Mouse (Mus musculus) gastrocnemius, postnatal 10 days (tissue): ENCODE data around the gene Bri3bp. TPM values are rescaled to one million over a fixed set of nuclear protein-coding genes. Genes with fewer than 3 reads are reported as not detected.
"Not testable (repeated sequence)": the region's sequence is repeated elsewhere in the genome, so short reads cannot be mapped to it uniquely, and the experiment has no call there.

ENCODE experiments used
- DNase-seq: peaks from one replicate; pipeline ENCODE4 v3.0.0; 2021; ENCODE audit warnings: mixed read lengths
- total RNA-seq, 2 experiments: library from RNA; stranded (reverse); gene quantifications; 2 replicates each; pipeline ENCODE4 v1.2.3; 2021

Bri3bp gene
- total RNA-seq, 2 experiments from 2014 or later: 7.6 to 8.0 TPM

DNA sequence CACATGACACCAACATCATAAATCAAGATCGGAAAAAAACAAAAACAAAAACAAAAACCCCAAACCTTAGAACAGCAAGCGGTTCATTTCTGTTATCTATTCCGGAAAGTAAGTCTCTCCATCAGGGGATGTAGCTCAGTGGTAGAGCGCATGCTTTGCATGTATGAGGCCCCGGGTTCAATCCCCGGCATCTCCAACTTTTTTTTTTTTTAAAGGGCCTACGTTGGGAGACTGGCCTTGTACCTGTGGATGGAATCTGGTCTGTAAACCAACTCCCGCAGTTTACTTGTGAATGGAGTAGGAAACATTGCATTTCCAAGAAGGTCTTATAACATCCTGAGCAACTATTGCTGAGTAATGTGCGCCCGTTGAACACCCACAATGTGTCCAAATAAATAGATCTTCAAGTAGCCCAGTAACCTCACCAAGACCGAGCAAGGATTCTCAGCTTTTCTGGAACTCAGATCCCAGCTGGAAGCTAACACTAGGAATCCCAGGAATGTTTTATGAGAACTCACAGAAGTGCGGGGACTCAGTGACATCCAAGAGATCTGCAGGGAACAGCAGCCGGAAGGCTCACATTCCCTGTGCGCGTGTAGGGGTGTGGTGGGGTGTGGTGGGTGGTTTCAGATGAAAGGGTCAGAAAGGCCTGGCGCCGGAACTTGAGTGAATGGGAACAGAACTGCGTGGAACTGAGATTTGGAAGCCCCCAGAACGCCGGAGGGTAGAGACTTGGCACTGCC lies 31.8 kb upstream of the Bri3bp start:
- DNase-seq: peak; percentile 30

DNA sequence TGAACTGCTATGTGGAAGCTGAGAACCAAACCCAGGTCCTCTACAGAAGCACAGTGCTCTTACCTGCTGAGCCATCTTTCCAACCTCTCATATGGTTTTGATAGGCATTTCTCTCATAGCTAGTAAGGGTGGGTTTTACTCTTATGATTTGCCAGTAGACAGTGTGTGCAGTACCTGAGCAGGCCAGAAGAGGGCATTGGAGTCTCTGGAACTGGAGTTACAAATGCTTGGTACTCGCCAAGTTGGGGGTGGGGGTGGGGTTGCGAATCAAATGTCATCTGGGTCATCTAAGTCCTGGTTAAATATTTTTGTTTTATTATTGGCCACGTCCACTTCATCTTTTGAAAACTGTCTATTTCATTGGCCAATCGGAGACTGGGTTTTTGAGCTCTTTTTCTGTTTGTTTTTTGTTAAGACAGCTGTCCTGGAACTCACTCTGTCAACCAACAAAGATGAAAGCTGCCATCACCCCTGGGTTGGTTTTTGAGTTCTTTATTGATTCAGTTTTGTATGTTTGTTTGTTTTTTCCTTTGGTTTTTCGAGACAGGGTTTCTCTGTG lies 29.3 kb upstream of the Bri3bp start:
- peak; percentile 69 for DNase-seq

DNA sequence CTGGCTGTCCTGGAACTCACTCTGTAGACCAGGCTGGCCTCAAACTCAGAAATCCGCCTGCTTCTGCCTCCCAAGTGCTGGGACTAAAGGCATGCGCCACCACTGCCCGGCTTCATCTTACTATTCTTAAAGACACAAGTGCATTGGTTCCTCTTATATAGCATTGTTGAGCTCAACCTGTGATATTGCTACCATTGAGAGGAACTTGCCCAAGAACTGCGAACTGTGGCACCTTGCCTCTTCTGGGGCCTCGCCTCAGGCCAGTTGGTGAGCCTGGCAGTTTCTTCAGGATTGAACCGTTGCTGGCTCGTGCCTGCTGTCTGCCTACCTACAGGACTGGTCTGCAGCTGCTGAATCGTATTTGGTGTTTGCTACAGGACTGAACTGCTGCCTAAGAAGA lies 28.8 kb upstream of the Bri3bp start:
- DNase-seq: not testable (repeated sequence)

- DNase-seq: no peak
Measured at GRCm38 (mm10) chr5:125413763-125414162, 27.6 kb upstream of the Bri3bp start.

GRCm38 (mm10) chr5:125416183-125416582 lies 25.2 kb upstream of the Bri3bp start:
- no peak for DNase-seq

- DNase-seq: no peak
Measured at GRCm38 (mm10) chr5:125418636-125419035, 22.7 kb upstream of the Bri3bp start.

DNA sequence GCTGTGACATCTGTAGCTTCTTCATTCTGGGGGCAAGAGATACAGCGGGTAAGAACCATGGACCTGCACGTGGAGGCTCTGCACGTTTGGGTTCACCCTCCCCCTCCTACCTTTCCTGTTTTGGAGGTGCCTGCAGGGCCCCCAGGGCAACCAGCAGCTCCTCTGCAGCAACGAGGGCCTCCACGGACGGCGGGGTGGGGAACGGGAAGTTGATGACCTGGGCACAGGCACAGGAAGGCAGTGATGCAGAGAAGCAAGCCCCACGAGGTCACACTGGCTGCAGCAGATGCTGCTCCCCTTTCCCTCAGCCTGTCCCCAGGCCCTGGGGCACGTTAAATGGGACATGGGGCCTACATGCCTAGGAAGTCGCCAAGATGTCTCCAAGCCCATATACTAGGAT lies 22.2 kb upstream of the Bri3bp start:
- DNase-seq: no peak

GRCm38 (mm10) chr5:125425698-125426276 lies 15.6 kb upstream of the Bri3bp start:
- DNase-seq: no peak

GRCm38 (mm10) chr5:125426343-125426742 lies 15.0 kb upstream of the Bri3bp start:
- DNase-seq: no peak

DNA sequence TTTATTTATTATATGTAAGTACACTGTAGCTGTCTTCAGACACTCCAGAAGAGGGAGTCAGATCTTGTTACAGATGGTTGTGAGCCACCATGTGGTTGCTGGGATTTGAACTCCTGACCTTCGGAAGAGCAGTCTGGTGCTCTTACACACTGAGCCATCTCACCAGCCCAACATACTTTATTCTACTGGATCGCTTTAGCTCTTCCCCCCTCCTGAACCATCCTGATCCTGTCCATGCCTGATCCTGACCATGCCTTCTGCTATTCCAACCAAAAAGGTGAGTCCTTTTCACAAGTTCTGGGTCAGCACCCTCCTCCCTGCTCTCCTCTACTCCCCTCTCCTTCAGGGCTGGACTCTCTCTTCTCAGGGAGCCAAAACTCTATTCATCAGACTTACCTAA lies 9.0 kb upstream of the Bri3bp start:
- DNase-seq: not testable (repeated sequence)

GRCm38 (mm10) chr5:125433793-125434337 lies 7.5 kb upstream of the Bri3bp start, which contains the start of gene Dhx37:
Gene Dhx37 (minus strand): TSS chr5:125434121.
- DNase-seq: peak; percentile 94

- DNase-seq: not testable (repeated sequence)
Measured at GRCm38 (mm10) chr5:125434347-125434746, 7.0 kb upstream of the Bri3bp start.

DNA sequence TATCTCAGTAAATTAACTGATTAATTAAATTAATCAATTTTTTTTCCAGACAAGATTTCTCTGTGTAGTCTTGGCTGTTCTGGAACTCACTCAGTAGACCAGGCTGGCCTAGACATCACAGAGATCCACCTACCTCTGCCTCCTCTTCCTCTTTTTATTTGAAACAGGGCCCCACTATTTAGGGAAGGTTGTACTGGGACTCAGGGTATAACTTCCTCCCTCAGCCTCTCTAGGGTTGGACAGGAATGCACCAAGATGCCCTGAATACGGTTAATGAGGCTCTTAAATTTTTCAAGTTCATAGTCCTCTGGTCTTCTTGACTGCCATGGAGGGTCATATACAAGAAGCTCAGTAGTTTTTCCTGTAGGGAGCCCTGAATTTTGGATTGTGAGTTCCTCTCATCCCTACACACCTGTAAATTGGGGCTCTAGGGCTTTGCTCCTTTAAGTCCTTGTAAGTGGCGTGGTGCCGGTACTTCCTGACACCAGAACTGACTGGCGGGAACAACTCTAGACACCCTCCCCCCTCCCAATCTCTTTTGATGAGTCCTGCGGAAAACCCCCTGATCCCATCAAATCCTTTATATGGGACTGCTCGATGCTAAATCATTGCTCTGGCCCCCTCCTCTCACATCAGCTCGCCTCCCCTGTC lies 660 bp upstream of the Bri3bp start:
- no peak for DNase-seq

DNA sequence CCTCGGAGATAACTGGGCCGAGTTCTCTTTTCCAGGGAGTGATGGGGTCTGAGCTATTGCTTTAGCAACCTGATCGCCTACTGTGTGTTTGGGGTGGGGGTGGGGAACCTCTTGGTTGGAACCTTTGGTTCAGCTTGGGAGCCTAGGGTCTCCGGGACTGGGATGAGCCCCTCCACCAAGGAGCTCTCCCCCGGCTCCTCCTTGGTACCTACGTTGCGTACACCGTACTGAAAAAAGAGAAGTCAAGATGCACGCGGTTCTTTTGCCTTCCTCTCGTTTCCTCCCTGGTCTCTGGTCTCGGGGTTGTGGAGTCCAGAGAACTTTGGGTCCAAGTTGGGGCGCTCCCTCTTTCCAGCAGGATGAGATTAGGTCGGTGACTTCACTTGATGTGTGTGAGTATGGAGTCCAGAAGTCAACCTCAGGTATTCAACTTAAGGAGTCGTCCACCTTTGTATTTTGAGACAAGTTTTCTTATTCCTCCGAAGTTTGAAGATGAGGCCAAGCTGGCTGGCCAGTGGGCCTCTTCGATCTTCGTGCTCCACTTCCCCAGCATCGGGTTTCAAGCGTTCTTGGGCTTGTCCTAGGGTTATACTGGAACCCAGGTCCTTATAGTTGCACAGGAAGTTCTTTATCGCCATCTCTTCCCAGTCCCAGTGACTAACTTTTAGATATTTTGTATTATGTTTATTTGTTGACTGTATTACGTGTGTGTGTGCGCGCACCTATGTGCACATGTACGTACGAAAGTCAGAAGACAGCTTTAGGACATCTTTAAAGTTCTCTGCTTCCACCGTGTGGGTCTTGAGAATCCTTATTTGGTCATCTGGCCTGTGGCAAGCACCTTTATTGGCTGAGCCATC lies 998 bp downstream of the Bri3bp start:
- no peak for DNase-seq

GRCm38 (mm10) chr5:125443335-125443734 lies 2.0 kb downstream of the Bri3bp start:
- DNase-seq: no peak

DNA sequence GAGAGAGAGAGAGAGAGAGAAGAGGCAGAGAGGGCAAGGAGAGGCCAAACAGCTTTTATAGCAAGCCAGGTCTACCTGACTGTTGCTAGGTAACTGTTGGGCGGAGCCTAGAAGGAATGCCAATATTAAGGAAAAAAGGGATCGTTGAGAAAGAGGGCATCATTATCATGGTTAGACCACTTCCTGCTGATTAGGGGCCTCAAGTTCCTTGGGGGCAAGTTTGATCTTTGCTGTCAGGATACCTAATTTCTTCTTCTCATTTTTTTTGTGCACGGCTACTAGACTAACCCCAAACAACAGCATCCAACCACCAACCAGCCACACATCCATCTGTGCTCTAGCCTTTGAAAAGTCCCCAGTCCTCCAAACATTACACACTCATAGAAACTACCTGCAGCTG lies 2.5 kb downstream of the Bri3bp start:
- no peak for DNase-seq

GRCm38 (mm10) chr5:125444554-125444953 lies 3.2 kb downstream of the Bri3bp start:
- DNase-seq: no peak

DNA sequence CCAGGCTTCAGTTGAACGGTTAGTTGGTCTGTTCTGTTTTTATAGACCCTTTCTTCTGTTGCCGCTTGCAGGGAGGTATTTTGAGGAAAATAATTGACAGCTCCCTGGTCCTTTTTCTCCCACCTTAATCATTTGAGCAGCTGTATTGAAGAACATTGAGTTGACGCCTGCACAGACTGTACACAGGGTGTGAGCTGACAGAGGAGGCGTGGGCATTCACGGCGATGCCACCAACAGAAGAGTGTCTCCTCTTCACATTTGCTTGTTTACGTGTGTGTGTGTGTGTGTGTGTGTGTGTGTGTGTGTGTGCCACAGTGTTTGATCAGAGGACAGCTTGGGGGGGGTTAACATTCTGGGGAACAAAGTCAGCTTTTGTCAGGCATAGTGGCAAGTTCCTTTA lies 5.0 kb downstream of the Bri3bp start:
- DNase-seq: no peak

- DNase-seq: no peak
Measured at GRCm38 (mm10) chr5:125448026-125448425, 6.7 kb downstream of the Bri3bp start.

GRCm38 (mm10) chr5:125448631-125449030 lies 7.3 kb downstream of the Bri3bp start:
- no peak for DNase-seq

GRCm38 (mm10) chr5:125449306-125449705 lies 7.9 kb downstream of the Bri3bp start:
- DNase-seq: no peak

DNA sequence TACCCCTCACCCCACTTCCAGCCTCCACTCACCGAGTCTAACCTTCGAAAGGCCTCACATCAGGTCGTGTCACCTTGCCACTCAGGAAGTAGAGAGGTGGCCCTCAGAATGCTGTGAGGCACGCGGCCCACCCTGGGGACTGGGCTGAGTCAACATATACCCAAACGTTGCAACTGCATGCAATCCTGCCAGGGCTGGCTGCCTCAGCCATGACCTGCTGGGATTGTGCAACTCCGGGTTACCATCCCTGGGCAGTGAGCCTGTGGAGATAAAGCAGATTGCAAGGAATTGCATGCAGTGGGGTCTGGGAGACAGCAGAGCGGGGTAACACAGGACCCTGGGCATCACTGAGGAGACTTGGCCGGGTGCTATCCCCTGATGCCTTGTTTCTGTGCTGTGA lies 11.2 kb downstream of the Bri3bp start:
- no peak for DNase-seq
